Mouse (Mus musculus) MN1 (cell line): ENCODE data around the gene Phka2.

ENCODE experiments used
- DNase-seq: peaks from one replicate; pipeline ENCODE4 v3.0.0-alpha.2; 2016; ENCODE audit warnings: low spot score

Phka2 gene

GRCm38 (mm10) chrX:160598562-160599458 is 96.8 kb downstream of the Phka2 start:
- peak; percentile 10 for DNase-seq

- peak; percentile 21 for DNase-seq
These were observed 99.1 kb downstream of the Phka2 start for GRCm38 (mm10) chrX:160601053-160601452.

GRCm38 (mm10) chrX:160602770-160603169 is 100.8 kb downstream of the Phka2 start:
- no peak for DNase-seq

GRCm38 (mm10) chrX:160603316-160603715 is 101.3 kb downstream of the Phka2 start:
- no peak for DNase-seq

GRCm38 (mm10) chrX:160603981-160604541 is 102.1 kb downstream of the Phka2 start:
- DNase-seq: no peak

GRCm38 (mm10) chrX:160609849-160610248 is 107.9 kb downstream of the Phka2 start:
- no peak for DNase-seq

DNA sequence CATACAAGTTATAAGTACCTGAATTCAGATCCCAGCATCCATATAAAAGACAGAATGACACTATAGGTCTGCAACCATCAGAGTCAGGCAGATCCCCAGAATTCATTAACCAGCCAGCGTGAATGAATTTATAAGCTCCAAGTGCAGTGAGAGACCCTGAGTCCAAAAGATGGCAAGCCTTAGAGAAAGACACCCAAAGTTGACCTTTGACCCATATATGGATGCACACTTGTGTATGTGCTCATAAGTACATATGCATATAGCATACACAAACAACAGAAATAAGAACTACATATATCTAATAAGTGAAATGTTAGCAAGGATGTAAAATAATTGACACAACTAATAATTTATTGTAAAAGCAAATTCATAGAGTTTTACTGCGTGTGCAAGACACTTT is 108.5 kb downstream of the Phka2 start:
- DNase-seq: no peak

DNA sequence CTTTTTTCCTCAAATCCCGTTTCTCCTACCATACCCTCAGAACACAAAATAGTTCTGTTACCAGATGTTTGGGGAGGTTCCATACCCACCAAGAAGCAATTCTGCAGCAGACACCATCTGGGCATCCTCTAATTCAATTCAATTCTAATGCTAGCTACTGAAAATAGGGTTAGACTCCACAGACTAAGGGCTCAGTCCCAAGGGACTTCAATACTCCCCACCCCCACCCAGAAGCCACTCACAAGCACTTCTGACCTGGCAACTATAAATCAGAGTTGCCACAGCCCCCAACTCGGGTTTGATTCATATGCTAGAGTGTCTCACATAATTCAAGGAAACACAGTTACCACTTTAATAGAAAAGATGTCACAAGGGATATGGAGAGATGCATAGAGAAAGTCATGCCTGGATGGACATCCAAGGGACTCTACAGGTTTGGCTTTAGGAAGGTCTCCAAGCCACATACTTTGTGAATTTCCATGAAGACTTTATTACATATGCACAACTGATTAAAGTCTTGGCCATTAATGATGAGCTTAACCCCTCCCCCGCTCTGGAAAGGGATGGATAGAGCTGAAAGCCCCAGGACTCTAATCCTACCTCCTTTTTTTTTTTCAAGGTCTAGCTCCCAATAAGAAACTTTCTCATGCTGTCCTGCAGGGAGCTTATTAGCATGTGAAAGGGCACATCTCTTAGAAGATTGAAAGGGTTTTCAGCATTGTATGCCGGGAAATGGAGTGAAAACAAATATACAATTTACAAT is 109.1 kb downstream of the Phka2 start:
- no peak for DNase-seq
